Mouse (Mus musculus): Measurements from ENCODE around the gene Pigz. TPM values are rescaled to one million over a fixed set of nuclear protein-coding genes. Genes with fewer than 3 reads are reported as not detected.
"Not testable (repeated sequence)": the region's sequence is repeated elsewhere in the genome, so short reads cannot be mapped to it uniquely, and the experiment has no call there.

The Pigz gene
- total RNA-seq, 2 experiments from 2014 or later = 14.6 to 20.9 TPM

GRCm38 (mm10) chr16:31926547-31927182 is 7.0 kb upstream of the Pigz start:
- intact Hi-C loops (cut with DNase I) = no loop called here
- DNase-seq (ENCODE audit: low spot score in 2 of 2) = no peak

DNA sequence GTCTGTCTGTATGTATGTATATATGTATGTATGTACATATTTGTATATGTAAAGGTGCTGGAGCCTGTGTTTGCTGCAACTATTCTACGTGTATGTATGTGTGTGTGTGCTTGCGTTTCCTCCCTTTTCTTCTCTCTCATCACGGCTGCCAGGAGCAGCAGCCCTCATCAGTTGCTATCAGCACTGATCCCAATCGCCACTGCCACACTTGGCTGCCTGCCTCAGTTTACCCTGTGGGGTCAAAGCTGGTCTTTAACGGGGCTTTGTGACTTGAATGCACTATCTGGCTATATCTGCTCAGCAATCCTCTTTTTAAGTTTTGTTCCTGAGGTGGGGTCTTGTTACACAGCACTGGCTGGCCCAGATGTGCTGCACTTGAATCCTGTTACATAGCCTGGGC is 6.2 kb upstream of the Pigz start:
- DNase-seq (ENCODE audit: low spot score in 2 of 2) = no peak
- intact Hi-C loops (cut with DNase I) = no loop called here

- no peak for DNase-seq (ENCODE audit: low spot score in 2 of 2)
These were observed 2.3 kb upstream of the Pigz start for GRCm38 (mm10) chr16:31931330-31931729.

GRCm38 (mm10) chr16:31932255-31932654 is 1.4 kb upstream of the Pigz start:
- intact Hi-C loops (cut with DNase I) = no loop called here
- DNase-seq (ENCODE audit: low spot score in 2 of 2) = peak in 1 of 2 experiments; percentile 42

More at GRCm38 (mm10) chr16:31931330-31931729, 2.3 kb upstream of the Pigz start:
- intact Hi-C loops (cut with DNase I) = no loop called here

GRCm38 (mm10) chr16:31932840-31933697 is 582 bp upstream of the Pigz start:
- intact Hi-C loops (cut with DNase I) = no loop called here
- DNase-seq (ENCODE audit: low spot score in 2 of 2) = peak; percentile 92 to 97

- no peak for DNase-seq (ENCODE audit: low spot score in 2 of 2)
- intact Hi-C loops (cut with DNase I) = no loop called here
These were observed 929 bp downstream of the Pigz start for GRCm38 (mm10) chr16:31934550-31935010.

GRCm38 (mm10) chr16:31935091-31935979 is 1.7 kb downstream of the Pigz start:
- DNase-seq (ENCODE audit: low spot score in 2 of 2) = peak; percentile 57 to 65

DNA sequence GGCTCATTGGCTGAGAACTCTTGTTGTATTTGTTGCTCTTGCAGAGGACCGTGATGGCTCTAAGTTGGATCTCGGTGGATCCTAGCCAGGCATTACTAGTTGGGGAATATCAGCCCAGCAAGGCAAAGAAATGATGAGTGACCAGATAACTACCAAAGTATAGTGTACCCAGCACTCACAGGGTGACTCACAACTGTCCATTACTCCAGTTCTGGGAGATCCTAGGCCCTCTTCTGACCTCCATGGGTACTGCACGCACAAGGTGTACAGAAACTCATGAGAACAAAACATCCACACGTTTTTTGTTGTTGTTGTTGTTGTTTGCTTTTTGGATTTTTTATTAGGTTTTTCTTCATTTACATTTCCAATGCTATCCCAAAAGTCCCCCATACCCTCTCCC is 2.9 kb downstream of the Pigz start:
- intact Hi-C loops (cut with DNase I) = no loop called here

More at GRCm38 (mm10) chr16:31935091-31935979, 1.7 kb downstream of the Pigz start:
- intact Hi-C loops (cut with DNase I) = no loop called here

GRCm38 (mm10) chr16:31938856-31939255 is 5.2 kb downstream of the Pigz start:
- DNase-seq (ENCODE audit: low spot score in 2 of 2) = no peak
- intact Hi-C loops (cut with DNase I) = no loop called here

More for the DNA sequence above, 2.9 kb downstream of the Pigz start:
- DNase-seq (ENCODE audit: low spot score in 2 of 2) = no peak

GRCm38 (mm10) chr16:31940586-31940985 is 6.9 kb downstream of the Pigz start:
- DNase-seq (ENCODE audit: low spot score in 2 of 2) = no peak
- intact Hi-C loops (cut with DNase I) = no loop called here

GRCm38 (mm10) chr16:31943980-31944379 is 10.3 kb downstream of the Pigz start:
- intact Hi-C loops (cut with DNase I) = no loop called here
- peak; percentile 85 to 88 for DNase-seq (ENCODE audit: low spot score in 2 of 2)

GRCm38 (mm10) chr16:31944698-31945255 is 11.1 kb downstream of the Pigz start:
- intact Hi-C loops (cut with DNase I) = no loop called here
- no peak for DNase-seq (ENCODE audit: low spot score in 2 of 2)

- intact Hi-C loops (cut with DNase I) = no loop called here
These were observed 11.7 kb downstream of the Pigz start for GRCm38 (mm10) chr16:31945372-31945771.

GRCm38 (mm10) chr16:31945986-31946385 is 12.3 kb downstream of the Pigz start:
- intact Hi-C loops (cut with DNase I); DNase-seq (ENCODE audit: low spot score in 2 of 2): not testable (repeated sequence)

More at GRCm38 (mm10) chr16:31945372-31945771, 11.7 kb downstream of the Pigz start:
- no peak for DNase-seq (ENCODE audit: low spot score in 2 of 2)

- intact Hi-C loops (cut with DNase I) = no loop called here
- no peak for DNase-seq (ENCODE audit: low spot score in 2 of 2)
These were observed 13.7 kb downstream of the Pigz start for GRCm38 (mm10) chr16:31947333-31947732.

- intact Hi-C loops (cut with DNase I) = loop anchor here (2.0 kb wide), 1 partner anchor 55 kb away; the partner anchor contains the start of gene Senp5
- DNase-seq (ENCODE audit: low spot score in 2 of 2) = peak in 1 of 2 experiments; percentile 39
These were observed 14.3 kb downstream of the Pigz start for GRCm38 (mm10) chr16:31947901-31948316.

DNA sequence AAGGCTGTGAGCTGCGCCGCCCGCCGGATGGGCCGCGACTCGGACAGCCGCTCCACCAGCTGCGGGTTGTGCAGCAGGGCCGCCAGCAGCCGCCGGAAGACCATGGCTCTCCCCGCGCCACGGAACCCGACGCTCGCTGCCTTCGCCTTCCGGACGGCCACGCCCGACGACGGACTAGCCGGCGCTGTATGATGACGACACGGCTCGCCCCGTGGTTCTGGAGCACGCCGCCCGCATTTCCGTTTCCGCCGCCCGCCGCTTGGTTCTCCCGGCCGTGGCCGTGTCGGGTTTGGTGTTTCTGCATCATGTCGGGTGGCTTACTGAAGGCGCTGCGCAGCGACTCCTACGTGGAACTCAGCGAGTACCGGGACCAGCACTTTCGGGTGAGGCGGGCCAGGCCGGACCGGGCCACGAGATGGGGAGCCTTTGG is 14.7 kb downstream of the Pigz start, which contains the start of the genes 0610012G03Rik and Ncbp2:
0610012G03Rik (minus strand) TSS at position 150 of the 430 bp plus-strand sequence.
Ncbp2 (plus strand) TSS at position 169 of the 430 bp plus-strand sequence.
- DNase-seq (ENCODE audit: low spot score in 2 of 2) = peak; percentile 96 to 98
- intact Hi-C loops (cut with DNase I) = loop anchor here (2.0 kb wide), 1 partner anchor 54 kb away; the partner anchor contains the start of gene Senp5

GRCm38 (mm10) chr16:31963224-31963623 is 29.6 kb downstream of the Pigz start:
- peak; percentile 48 to 57 for DNase-seq (ENCODE audit: low spot score in 2 of 2)

DNA sequence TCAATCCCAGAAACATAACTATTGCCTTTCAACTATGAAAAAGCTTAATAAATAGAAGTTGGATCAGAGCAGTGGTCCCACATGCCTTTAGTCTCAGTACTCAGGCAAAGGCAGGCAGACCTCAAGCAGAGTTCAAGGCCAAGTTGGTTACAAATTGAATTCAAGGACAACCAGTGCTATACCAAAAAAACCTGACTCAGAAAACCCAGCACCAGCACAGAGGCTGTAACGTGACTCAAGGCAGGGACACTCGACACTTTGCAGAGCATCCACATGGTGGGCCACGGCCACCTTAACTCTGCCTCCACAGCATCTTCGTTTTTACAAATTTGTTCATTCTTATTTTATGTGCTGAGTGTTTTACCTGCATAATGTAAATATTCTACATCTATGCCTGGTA is 41.6 kb downstream of the Pigz start:
- intact Hi-C loops (cut with DNase I) = no loop called here
- no peak for DNase-seq (ENCODE audit: low spot score in 2 of 2)

More at GRCm38 (mm10) chr16:31963224-31963623, 29.6 kb downstream of the Pigz start:
- intact Hi-C loops (cut with DNase I) = no loop called here

Data from left cerebral cortex, postnatal 14 days (tissue).